Mouse (Mus musculus) adrenal gland, postnatal 10 days (tissue): ENCODE measurements around the gene Cep295. TPM values are rescaled to one million over a fixed set of nuclear protein-coding genes. Genes with fewer than 3 reads are reported as not detected.
"Not testable (repeated sequence)": the region's sequence is repeated elsewhere in the genome, so short reads cannot be mapped to it uniquely, and the experiment has no call there.

Experiments used
- DNase-seq: peaks from one replicate; pipeline ENCODE4 v3.0.0; 2021; ENCODE audit warnings: mixed read lengths
- total RNA-seq, 2 experiments: library from RNA; stranded (reverse); gene quantifications; 2 replicates each; pipeline ENCODE4 v1.2.3; 2021

Gene Cep295
- total RNA-seq, 2 experiments from 2014 or later: 12.4 to 18.6 TPM

DNA sequence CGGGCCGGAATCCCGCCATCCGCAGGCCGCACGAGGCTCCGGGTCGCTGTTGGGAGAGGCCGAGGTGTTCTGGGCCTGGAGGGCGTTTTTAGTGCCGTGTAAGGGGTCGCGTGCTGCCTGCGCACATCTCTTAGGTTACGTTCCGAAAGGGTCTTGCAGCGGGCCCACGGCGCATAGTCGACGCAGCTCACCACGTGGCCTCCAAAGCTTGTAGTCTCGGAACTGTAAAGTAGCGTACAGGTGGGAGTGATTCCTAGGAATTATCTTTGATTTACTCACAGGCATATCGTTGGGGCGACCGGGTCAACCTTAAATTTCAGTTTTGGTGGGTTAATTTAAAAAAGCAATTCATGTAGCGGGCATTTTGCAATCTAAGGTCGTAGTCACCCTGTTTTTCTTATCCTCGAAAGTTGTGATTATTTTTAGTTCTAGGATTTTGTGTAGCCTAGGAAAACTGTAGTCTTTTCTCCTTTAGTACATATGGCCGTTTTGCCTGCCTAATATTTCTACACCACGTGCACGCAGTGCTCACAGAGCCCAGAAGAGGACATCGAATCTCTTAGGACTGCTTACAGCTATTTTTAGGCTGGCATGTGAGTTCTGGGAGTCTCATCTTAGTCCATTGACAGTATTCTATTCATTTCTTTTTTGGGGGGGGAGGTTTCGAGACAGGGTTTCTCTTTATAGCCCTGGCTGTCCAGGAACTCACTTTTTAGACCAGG, 51.0 kb downstream of the Cep295 start, which contains the start of gene 4931406C07Rik:
Gene 4931406C07Rik, minus strand, starts transcription at position 51 of the 722 bp plus-strand sequence.
- DNase-seq: peak; percentile 25

DNA sequence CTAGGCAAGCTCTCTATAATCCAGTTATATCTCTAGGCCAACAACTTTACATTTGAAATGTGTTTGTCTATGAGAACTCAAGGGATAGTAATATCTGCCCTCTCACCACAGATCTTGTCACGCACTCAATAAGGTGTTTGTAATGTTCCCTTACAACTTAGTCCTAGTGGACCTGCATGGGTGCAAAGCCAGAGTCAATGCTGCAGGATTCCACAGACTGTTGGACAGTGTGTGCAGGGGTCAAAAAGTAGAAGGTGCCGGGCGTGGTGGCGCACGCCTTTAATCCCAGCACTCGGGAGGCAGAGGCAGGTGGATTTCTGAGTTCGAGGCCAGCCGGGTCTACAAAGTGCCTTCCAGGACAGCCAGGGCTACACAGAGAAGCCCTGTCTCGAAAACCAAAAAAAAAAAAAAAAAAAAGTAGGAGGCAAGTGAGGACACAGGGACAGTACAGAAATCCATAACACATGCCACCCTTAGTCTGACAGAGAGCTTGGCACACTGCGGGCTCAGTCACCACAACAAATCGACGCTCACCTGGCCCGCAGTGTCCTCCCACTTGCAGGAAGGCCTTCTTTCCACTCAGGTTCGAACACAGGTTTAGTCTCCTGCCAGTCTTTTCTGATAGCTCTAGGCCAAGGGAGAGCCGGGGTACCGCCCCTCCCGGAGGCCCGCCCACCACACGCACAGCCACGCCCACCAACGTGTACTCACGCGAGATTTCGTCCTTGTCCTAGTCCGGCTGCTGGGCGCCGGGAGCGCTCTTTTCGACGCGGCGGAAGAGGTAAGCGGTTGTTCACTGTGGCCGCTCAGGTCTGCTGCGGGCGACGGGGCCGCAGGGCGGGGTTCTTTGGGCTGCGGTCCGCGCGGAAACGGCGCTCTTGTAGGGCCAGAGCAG, 51.8 kb downstream of the Cep295 start, which contains the start of gene Taf1d:
Gene Taf1d, plus strand, starts transcription at position 712 of the 895 bp plus-strand sequence.
- DNase-seq: peak; percentile 99

DNA sequence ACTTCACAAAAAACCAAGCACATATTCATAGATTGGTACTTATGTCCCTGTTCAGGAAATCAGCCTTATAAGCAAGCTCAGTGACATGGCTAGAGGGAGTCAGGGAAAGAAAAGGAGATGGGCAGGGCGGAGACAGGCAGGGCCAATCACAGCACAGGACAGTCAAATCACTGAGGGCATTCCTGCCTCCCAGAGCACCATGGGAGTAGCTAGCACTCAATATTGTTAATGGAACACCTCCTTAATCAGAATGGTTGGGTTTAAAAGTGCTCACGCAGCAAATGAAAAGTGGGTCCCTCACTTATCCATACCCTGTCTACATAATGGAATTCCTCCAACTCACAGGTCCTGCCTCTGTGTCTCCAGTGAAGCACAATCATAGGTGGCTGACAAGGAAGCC, 54.7 kb downstream of the Cep295 start:
- peak; percentile 27 for DNase-seq

DNA sequence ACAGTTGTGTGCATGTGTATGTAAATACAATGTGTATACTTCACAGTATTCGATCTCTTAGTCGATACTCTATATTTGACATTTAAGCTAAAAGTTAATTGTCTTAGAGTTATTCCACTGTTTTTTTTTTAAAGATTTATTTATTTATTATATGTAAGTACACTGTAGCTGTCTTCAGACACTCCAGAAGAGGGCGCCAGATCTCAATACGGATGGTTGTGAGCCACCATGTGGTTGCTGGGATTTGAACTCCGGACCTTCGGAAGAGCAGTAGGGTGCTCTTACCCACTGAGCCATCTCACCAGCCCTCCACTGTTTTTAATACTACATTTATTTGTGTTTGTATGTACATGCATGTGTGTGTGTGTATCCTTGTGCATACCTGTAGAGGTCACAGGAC, 55.6 kb downstream of the Cep295 start:
- not testable (repeated sequence) for DNase-seq

DNA sequence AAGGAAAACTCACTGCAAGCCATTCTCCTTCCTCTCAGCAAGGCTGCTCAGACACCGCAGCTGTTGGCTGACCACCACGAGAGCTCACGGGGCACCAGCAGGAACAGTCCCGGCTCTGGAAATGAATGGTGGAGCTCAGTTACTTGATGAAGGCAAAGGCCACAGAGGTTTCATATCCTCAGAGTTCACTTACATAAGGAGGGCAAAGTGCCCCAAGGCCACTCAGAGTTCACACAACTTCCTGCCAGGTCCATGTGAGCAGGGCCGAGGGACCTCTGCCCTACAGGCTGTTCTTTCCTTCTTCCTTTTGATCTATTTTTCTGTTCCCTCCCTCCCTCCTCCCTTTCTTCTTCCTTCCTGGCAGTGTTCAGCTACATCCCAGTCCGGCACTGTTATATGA, 56.2 kb downstream of the Cep295 start:
- DNase-seq: peak; percentile 81

DNA sequence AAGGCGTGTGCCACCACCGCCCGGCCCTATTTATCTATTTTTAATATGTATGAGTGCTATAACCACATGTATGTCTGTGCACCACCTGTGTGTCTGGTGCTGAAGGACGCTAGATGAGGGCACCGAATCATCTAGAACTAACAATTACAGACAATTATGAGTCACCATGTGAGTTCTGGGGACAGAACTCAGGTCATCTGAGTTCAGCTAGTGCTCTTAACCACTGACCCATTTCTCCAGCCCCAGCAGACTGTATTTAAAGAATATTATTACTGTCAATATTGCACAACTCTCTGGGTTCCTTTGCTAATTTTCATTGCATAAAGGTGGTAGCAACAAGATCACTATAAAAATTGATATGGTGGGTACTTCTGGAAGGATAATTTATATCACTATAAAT, 57.5 kb downstream of the Cep295 start:
- DNase-seq: no peak

DNA sequence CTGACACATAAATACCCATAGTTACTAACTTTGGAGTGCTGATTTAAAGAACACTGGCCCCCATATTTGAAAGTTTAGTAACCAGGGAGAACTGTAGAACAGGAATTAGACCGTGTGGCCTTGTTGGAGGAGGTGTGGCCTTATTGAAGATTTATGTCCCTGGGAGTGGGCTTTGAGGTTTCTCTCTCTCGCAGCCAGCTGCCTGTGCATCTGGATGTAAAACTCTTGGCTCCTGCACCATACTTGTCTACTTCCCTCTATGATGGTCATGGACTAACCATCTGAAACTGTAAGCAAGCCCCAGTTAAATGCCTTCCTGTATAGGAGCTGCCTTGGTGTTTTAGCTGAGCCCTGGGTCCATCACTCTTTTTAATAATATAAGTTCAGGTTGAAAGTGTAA, 59.1 kb downstream of the Cep295 start:
- DNase-seq: no peak

DNA sequence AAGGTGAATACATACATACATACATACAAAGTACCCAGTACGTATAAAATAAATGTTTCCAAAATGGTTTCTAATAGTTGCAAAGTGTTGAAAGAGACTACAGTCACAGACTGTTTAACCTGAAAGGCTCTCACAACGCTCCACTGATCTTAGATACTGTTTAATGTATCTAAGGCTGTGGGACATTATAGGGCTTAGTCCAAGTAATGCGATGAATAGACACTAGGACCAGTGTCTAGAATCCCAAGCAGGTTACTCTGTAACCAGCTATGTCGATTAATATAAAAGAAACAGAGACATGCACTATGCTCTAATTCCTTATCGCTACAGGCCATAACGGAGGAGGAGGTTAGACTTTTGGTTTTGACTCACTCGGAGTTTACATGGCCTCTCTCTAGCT, 60.5 kb downstream of the Cep295 start:
- no peak for DNase-seq

DNA sequence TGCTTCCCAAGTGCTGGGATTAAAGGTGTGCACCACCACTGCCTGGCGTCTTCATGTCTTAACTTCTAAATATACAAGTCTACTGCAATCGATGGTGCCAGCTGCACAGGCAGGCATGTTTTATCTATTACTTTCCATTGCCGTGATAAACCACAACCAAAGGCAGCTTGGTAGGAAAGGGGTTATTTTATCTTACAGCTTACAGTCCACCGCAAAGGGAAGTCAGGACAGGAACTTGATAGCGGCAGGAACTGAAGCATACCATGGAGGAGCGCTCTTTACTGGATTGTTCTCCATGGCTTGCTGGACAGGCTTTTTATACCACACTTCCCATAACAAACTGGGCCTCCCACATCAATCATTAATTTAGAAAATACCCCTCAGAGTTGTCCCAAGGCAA, 68.3 kb downstream of the Cep295 start:
- DNase-seq: no peak

DNA sequence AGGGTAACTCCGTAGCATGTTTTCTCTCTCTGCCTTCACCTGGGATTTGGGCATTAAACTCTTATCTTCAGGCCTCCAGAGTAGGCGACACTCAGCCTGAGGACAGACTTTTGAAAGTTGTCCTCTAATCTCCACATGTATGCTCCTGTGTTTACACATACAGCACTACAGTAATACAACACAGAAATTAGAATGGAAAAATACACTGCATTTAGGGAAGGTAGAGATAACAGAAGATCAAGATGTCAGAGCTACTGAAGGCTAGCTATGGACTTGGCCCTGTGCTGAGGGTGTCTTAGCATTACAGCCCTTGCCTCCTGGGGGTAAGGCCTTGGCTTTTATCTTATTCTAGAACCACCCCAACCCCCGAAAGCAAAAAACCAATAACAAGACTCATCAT, 69.2 kb downstream of the Cep295 start:
- no peak for DNase-seq

DNA sequence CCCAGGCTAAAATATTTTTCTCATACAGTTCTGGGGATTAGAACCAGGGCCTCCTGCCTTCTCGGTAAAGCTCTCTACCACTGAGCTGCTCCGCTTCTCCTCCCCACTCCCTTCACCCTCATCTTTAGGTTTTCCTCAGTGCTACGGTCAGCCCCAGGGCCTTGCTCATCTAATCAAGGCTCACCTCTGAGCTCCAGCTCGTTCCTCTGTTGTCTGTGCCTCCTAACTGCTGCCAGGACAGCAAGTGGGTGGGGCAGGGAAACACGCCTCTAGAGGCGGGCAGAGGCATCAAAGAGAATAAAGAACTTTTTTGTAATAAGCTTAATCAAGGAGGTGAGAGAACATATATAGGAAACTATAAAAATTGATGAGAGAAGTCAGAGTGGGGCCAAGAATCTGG, 69.7 kb downstream of the Cep295 start:
- DNase-seq: no peak

DNA sequence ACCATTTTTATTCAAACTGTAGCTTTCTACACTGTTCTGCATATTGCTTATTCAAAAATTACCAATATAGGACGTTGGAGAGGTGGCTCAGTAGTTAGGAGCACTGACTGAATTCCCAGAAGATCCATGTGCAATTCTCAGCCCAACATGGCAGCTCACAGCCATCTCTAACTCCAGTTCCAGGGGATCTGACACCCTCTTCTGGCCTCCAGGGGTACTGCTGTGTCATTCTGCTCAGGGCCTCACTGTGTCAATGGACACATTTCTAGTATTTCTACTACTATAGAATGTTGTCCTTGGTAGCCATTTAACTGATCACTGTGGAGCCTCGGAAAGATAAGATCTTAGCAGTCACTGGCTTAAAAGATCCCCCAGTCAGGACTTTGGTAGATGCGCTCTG, 72.1 kb downstream of the Cep295 start:
- peak; percentile 35 for DNase-seq

DNA sequence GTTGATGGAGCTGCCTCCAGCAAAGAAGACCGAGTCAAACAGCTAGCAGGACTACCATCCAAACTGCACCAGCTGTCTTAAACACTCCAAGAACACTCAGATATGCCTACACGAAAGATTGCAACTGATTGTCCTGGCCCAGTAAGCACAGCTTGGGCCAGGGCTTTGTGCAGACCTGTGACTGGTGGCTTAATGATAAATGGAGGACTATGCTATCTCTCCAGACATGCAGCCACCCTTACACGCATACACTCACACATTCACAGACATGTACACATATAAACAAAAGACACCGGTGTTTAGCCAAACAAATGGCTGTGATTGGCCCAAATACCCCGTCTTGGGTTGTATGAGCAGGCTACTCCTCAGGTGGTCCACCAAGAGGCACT, 77.1 kb downstream of the Cep295 start:
- no peak for DNase-seq

DNA sequence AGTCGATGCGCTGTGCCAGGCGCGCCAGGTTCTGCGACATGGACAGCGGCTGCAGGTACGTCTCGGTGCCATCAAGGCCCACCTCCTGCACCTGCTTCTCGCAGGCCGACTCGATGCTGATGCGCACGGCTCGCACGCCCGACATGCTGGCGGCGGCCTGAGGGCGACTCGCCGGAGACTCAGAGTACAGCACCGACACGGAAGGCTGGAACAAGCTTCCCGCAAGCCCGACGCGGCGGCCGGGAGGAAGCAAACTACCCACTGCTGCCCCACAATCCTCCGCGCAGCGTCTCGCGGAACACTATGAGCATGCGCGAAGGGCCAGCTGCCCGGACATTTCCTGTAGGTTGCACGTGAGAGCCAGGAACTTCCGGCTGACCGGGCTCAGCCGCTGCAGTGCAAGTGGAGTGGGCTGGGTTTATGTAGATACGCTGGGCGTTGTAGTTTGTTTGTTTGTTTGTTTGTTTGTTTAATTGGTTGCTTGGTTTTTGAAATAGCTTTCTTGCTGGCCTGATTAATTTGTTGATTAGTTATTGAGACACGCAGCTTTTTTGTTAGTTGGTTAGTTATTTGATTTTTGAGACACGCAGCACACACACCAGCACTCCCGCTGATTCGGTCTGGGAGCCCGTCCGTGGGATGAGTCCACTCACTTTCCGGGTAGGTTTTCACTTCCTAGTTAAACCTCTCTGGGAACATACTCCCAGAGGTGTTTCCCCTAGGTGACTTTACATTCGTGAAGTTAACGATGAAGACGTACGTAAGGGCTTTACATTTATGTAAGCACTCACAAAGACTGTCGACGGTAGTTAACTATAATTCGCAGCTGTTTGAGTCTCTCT, 77.7 kb downstream of the Cep295 start, which contains the start of gene Med17:
Gene Med17, minus strand, starts transcription at position 283 of the 842 bp plus-strand sequence.
- peak; percentile 95 for DNase-seq

DNA sequence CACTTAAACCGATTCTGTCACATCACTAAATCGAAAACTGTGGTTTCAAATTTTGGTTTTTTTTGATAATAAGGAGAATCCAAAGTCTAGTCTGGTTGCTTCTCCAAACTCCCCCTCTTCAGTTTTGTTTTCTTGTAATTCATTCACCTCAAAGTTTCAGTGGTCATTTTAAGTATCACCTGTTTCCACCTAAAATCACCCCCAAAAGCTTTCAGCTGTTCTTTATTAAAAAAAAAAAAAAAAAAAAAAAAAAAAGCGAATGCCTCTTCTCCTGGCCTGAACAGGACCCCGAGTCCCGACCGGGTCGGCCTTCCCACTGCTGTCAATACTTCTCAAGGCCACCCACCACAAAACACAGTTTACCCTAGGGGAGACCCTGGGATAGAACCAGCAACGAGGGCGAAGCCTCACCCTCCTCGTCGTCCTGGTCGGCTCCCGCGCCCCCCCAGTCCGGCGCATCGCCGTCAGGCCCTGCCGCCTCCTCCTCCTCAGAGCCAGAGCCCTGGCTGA, 78.4 kb downstream of the Cep295 start:
- no peak for DNase-seq

DNA sequence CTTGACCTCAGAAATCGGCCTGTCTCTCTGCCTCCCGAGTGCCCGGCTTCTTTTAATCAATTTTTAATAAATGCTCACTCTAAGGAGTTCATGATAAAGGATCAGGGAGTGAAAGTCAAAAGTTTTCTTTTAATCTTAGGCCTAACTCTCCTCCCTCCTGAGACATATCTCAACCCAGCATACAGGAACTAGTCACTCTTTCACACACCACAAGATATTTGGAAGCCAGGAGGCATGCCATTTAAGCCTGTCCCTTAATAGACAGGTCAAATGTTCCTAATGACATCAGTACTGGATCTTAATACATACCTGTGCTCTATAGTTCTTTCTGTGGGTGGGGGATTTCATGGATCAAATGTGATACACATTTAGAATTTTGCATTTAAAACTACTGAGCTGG, 79.2 kb downstream of the Cep295 start:
- no peak for DNase-seq

DNA sequence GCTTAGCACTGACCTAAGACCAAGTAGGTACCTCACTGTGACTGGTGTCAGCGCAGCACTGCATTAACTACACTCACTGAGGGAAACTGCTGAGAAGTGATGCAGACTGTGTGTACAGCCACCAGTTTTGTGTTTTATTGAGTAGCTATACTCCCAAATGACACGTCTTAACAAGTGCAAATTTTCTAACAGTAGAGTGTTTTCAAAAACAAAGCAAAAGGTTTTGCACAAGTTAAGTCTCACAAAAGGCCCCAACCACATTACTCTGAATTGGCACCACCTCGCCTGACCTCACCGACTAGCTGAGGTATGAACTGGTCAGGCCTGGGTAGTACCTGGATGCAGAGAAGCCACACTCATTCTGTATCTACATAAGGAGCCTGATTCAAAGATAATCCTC, 80.7 kb downstream of the Cep295 start:
- no peak for DNase-seq

DNA sequence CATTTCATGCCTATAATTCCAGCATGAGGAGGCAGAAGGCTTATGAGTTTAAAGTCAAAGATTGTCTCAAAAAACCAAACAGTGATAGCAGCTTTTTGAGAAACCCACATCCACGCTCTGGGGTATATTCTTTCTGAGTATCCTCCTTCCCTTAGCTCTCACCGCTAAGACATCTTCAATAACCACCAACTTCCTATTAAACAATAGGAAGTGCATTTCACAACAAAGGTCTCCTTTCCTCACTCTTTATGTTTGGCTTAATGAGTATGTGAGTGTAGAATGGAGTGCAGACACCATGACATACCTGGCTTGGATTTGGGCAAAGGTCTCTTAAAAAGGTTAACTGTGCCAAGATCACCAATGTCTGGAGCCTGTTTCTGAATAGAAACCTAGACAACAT, 83.6 kb downstream of the Cep295 start:
- DNase-seq: no peak
